Mouse (Mus musculus): ENCODE measurements at regions not wholly inside any gene's neighbourhood (a gene's known extent, or its start where the extent isn't known, plus 50 kb on each side); places are given as distances from the start of the nearest gene placed in this dataset.

DNA sequence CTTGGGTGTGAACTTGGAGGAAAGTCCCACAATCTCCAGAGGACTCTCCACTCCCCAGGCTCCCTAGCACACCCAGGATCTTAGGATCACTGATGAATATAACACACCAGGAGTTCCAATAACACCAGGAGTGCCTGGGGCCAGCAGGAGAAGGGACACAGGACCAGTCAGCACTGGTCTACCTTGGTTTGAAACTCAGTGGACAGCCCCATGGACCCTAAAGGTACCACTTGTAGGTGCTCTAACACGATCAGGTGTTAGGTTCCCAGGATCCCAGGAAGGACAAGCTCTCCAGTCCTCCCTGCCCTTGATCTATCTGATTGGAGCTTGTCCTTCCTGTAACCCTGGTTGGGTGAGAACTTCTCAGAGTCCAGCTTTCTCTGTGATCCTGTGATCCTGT is 554.6 kb downstream of the Sema5a start:
- Histone ChIP-seq H3K4me1 (ENCODE audit: control insufficient read depth, insufficient read depth, low read length) (no peaks in the 10 kb centered on the region), H3K4me3 (ENCODE audit: low read length) (no peak overlapping the region), H3K9ac (ENCODE audit: low read depth, low read length) (no peak overlapping the region), H3K27ac (ENCODE audit: low read depth, low read length) (no peak overlapping the region), H3K9me3 (ENCODE audit: control insufficient read depth, low read length) (peaks cover 12% of the 10 kb centered on the region; the same call in 1 of the 2 replicates), H3K4me2 (replicated peaks; ENCODE audit: low read depth, low read length) (no peak overlapping the region), H3K27me3 (ENCODE audit: control insufficient read depth, insufficient read depth, low read length) (no peaks in the 10 kb centered on the region), H3K36me3 (ENCODE audit: control insufficient read depth, insufficient read depth, low read length) (no peaks in the 10 kb centered on the region; the same call in 1 of the 2 replicates)
- no peak for ATAC-seq (ENCODE audit: low FRiP score, low TSS enrichment)
- 80% methylated on average over 1 of the region's 1 CpGs for WGBS

GRCm38 (mm10) chr15:32810849-32811632 is 566.4 kb downstream of the Sema5a start:
- Histone ChIP-seq H3K9ac (ENCODE audit: low read depth, low read length) (no peak overlapping the region), H3K4me2 (replicated peaks; ENCODE audit: low read depth, low read length) (no peak overlapping the region), H3K27ac (ENCODE audit: low read depth, low read length) (no peak overlapping the region), H3K9me3 (ENCODE audit: control insufficient read depth, low read length) (no peaks in the 10 kb centered on the region), H3K4me3 (ENCODE audit: low read length) (no peak overlapping the region), H3K36me3 (ENCODE audit: control insufficient read depth, insufficient read depth, low read length) (no peaks in the 10 kb centered on the region), H3K27me3 (ENCODE audit: control insufficient read depth, insufficient read depth, low read length) (no peaks in the 10 kb centered on the region), H3K4me1 (ENCODE audit: control insufficient read depth, insufficient read depth, low read length) (no peaks in the 10 kb centered on the region)
- 73% methylated on average over 2 of the region's 2 CpGs for WGBS
- no peak for ATAC-seq (ENCODE audit: low FRiP score, low TSS enrichment)

DNA sequence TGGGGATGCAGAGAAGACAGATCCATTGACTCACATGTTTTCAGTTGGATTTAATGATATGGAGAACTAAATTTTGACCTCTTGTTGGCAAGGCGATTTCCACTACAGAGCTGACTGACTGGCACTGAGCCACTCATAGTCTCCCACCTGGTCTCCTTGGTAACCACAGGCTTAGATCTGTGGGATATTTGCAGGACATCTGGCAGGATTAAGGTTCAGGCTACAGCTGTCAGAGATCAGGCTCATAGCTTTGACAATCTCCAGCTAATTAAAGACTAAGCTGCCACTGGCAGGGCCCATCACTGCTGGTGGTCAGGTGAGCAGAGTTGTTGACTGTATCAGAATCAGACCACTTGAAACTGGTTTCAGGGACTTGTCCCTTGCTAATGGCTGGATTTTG is 595.4 kb downstream of the Sema5a start:
- Histone ChIP-seq H3K4me2 (replicated peaks; ENCODE audit: low read depth, low read length) (no peak overlapping the region), H3K36me3 (ENCODE audit: control insufficient read depth, insufficient read depth, low read length) (no peaks in the 10 kb centered on the region), H3K9me3 (ENCODE audit: control insufficient read depth, low read length) (no peaks in the 10 kb centered on the region), H3K27ac (ENCODE audit: low read depth, low read length) (no peak overlapping the region), H3K9ac (ENCODE audit: low read depth, low read length) (no peak overlapping the region), H3K27me3 (ENCODE audit: control insufficient read depth, insufficient read depth, low read length) (no peaks in the 10 kb centered on the region), H3K4me3 (ENCODE audit: low read length) (no peak overlapping the region), H3K4me1 (ENCODE audit: control insufficient read depth, insufficient read depth, low read length) (no peaks in the 10 kb centered on the region)
- no peak for ATAC-seq (ENCODE audit: low FRiP score, low TSS enrichment)
- 82% methylated on average over 1 of the region's 1 CpGs for WGBS

Measured in kidney, embryonic 14.5 days (tissue).